Mouse (Mus musculus) retina, postnatal 1 day (tissue): ENCODE measurements at regions not wholly inside any gene's neighbourhood (a gene's known extent, or its start where the extent isn't known, plus 50 kb on each side); places are given as distances from the start of the nearest gene placed in this dataset.
A peak's percentile ranks its signal among the peaks of the same experiment; 100 is the strongest.

ENCODE experiments used
- DNase-seq: peaks from one replicate; pipeline ENCODE4 v3.0.0-alpha.2; 2012

- DNase-seq = peak; percentile 58
Observed at GRCm38 (mm10) chr2:61453490-61454281, 124.7 kb upstream of the Tank start.

GRCm38 (mm10) chr2:61452581-61452980 is 125.8 kb upstream of the Tank start:
- DNase-seq = no peak

GRCm38 (mm10) chr2:61450731-61451130 is 127.7 kb upstream of the Tank start:
- no peak for DNase-seq

- no peak for DNase-seq
Observed at GRCm38 (mm10) chr2:61436591-61436990, 141.8 kb upstream of the Tank start.

- no peak for DNase-seq
Observed at GRCm38 (mm10) chr2:61407881-61408280, 170.5 kb upstream of the Tank start.

GRCm38 (mm10) chr2:61406104-61406751 is 172.2 kb upstream of the Tank start:
- no peak for DNase-seq

- no peak for DNase-seq
Observed at GRCm38 (mm10) chr2:61405261-61405660, 173.1 kb upstream of the Tank start.

- peak; percentile 16 for DNase-seq
Observed at GRCm38 (mm10) chr2:61402588-61403487, 175.5 kb upstream of the Tank start.

- peak; percentile 77 for DNase-seq
Observed at GRCm38 (mm10) chr2:61401636-61402587, 176.5 kb upstream of the Tank start.

GRCm38 (mm10) chr2:61398633-61399032 is 179.8 kb upstream of the Tank start:
- peak; percentile 9 for DNase-seq

GRCm38 (mm10) chr2:61389622-61390021 is 188.8 kb upstream of the Tank start:
- no peak for DNase-seq

GRCm38 (mm10) chr2:61389207-61389606 is 189.2 kb upstream of the Tank start:
- no peak for DNase-seq

- peak; percentile 74 for DNase-seq
Observed at GRCm38 (mm10) chr2:61387561-61387960, 190.8 kb upstream of the Tank start.

- no peak for DNase-seq
Observed at GRCm38 (mm10) chr2:61386966-61387365, 191.4 kb upstream of the Tank start.

GRCm38 (mm10) chr2:61384467-61384866 is 193.9 kb upstream of the Tank start:
- DNase-seq = no peak

- no peak for DNase-seq
Observed at GRCm38 (mm10) chr2:61383744-61384295, 194.6 kb upstream of the Tank start.

GRCm38 (mm10) chr2:61379076-61379475 is 199.3 kb upstream of the Tank start:
- DNase-seq = no peak

GRCm38 (mm10) chr2:61378297-61378696 is 200.1 kb upstream of the Tank start:
- DNase-seq = no peak

- DNase-seq = no peak
Observed at GRCm38 (mm10) chr2:61377756-61378155, 200.6 kb upstream of the Tank start.

- no peak for DNase-seq
Observed at GRCm38 (mm10) chr2:61362606-61363005, 215.8 kb upstream of the Tank start.

GRCm38 (mm10) chr2:61361394-61361793 is 217.0 kb upstream of the Tank start:
- DNase-seq = no peak

- no peak for DNase-seq
Observed at GRCm38 (mm10) chr2:61354104-61354503, 224.3 kb upstream of the Tank start.
